Mouse (Mus musculus) CH12.LX (cell line): ENCODE measurements around the gene Csf1. TPM values are rescaled to one million over a fixed set of nuclear protein-coding genes. Genes with fewer than 3 reads are reported as not detected.

ENCODE experiments used
- DNase-seq: peaks from one replicate; pipeline ENCODE4 v3.0.0-alpha.2; 2013; ENCODE audit errors: extremely low read depth
- H3K27ac ChIP-seq: 2 replicates; pipeline ENCODE4 v1.5.1; 2012; ENCODE audit warnings: low read depth, mild to moderate bottlenecking, control low read depth, moderate library complexity; ENCODE audit not compliant: insufficient read depth
- H3K27me3 ChIP-seq: replicated peaks from 2 replicates; pipeline ENCODE3; 2012; ENCODE audit warnings: inconsistent platforms
- H3K36me3 ChIP-seq, 2 experiments: replicated peaks in 1 of 2; 2 replicates each; pipeline versions ENCODE3 to v1.6.1; 2012; ENCODE audit warnings: inconsistent platforms in 1 of 2, low read length in 1 of 2, mild to moderate bottlenecking in 1 of 2, mixed read lengths in 1 of 2, moderate library complexity in 1 of 2; ENCODE audit not compliant: control insufficient read depth in 1 of 2, insufficient read depth in 1 of 2
- H3K4me1 ChIP-seq, 2 experiments: 2 replicates each; pipeline ENCODE4 v1.6.1; 2012; ENCODE audit warnings: inconsistent platforms in 1 of 2, moderate library complexity in 1 of 2; ENCODE audit not compliant: insufficient read depth in 2 of 2, control insufficient read depth in 1 of 2
- H3K4me2 ChIP-seq: 2 replicates; pipeline ENCODE4 v1.6.1; 2012; ENCODE audit warnings: low read depth, mild to moderate bottlenecking, control low read depth; ENCODE audit not compliant: poor library complexity, insufficient read depth, severe bottlenecking
- H3K4me3 ChIP-seq, 3 experiments: fragments of 150-350 bp in 1 of 3; sonication (generic) in 1 of 3; replicated peaks in 1 of 3; 2 replicates each; pipeline versions ENCODE3 to v1.5.1; 2011 to 2012; ENCODE audit warnings: low read depth in 2 of 3, low read length in 2 of 3, mild to moderate bottlenecking in 2 of 3, moderate library complexity in 2 of 3, control low read depth in 1 of 3, improper control_type of control experiment in 1 of 3, inconsistent platforms in 1 of 3, mixed read lengths in 1 of 3; ENCODE audit not compliant: poor library complexity in 1 of 3
- H3K79me2 ChIP-seq: replicated peaks from 2 replicates; pipeline ENCODE4 v1.6.1; 2012; ENCODE audit warnings: mild to moderate bottlenecking, moderate library complexity; ENCODE audit not compliant: control insufficient read depth, poor library complexity, insufficient read depth, severe bottlenecking; ENCODE audit errors: extremely low read depth
- H3K9ac ChIP-seq: 2 replicates; pipeline ENCODE4 v1.6.1; 2012; ENCODE audit warnings: low read depth, mild to moderate bottlenecking, control low read depth, moderate library complexity; ENCODE audit not compliant: insufficient read depth
- H3K9me3 ChIP-seq: replicated peaks from 2 replicates; pipeline ENCODE3; 2012; ENCODE audit warnings: low read length, inconsistent platforms, mixed read lengths
- BHLHE40 ChIP-seq: IDR thresholded peaks from 2 replicates; pipeline ENCODE4 v1.6.1; 2011; ENCODE audit warnings: mild to moderate bottlenecking, low read depth, low read length, improper control_type of control experiment
- EP300 ChIP-seq: IDR thresholded peaks from 2 replicates; pipeline ENCODE4 v1.6.1; 2011; ENCODE audit warnings: low read length, improper control_type of control experiment
- ETS1 ChIP-seq: conservative IDR thresholded peaks from 2 replicates; pipeline ENCODE4 v1.6.1; 2012; ENCODE audit warnings: low read depth, mild to moderate bottlenecking, inconsistent platforms, low read length, improper control_type of control experiment, moderate library complexity
- HCFC1 ChIP-seq: IDR thresholded peaks from 2 replicates; pipeline ENCODE4 v1.6.1; 2012; ENCODE audit warnings: low read depth, mild to moderate bottlenecking, inconsistent platforms, low read length, improper control_type of control experiment
- KAT2A ChIP-seq: IDR thresholded peaks from 2 replicates; pipeline ENCODE4 v1.6.1; 2012; ENCODE audit warnings: low read length, improper control_type of control experiment, inconsistent platforms; ENCODE audit not compliant: insufficient replicate concordance
- NRF1 ChIP-seq: IDR thresholded peaks from 2 replicates; pipeline ENCODE4 v1.6.1; 2014; ENCODE audit warnings: low read depth, mild to moderate bottlenecking, inconsistent platforms, low read length, improper control_type of control experiment, moderate library complexity
- PAX5 ChIP-seq: IDR thresholded peaks from 2 replicates; pipeline ENCODE4 v1.6.1; 2012; ENCODE audit warnings: low read length, inconsistent platforms, mixed read lengths
- POLR2AphosphoS2 ChIP-seq: IDR thresholded peaks from 2 replicates; pipeline ENCODE4 v1.6.1; 2011; ENCODE audit warnings: low read depth, low read length, improper control_type of control experiment
- SIN3A ChIP-seq: IDR thresholded peaks from 2 replicates; pipeline ENCODE4 v1.6.1; 2012; ENCODE audit warnings: low read length, improper control_type of control experiment, inconsistent platforms
- TBP ChIP-seq: conservative IDR thresholded peaks from 2 replicates; pipeline ENCODE4 v1.6.1; 2011; ENCODE audit warnings: low read depth, low read length, improper control_type of control experiment
- USF2 ChIP-seq: conservative IDR thresholded peaks from 2 replicates; pipeline ENCODE4 v1.6.1; 2011; ENCODE audit warnings: low read depth, low read length, improper control_type of control experiment
- ZC3H11A ChIP-seq: IDR thresholded peaks from 2 replicates; pipeline ENCODE4 v1.6.1; 2012; ENCODE audit warnings: low read depth, mild to moderate bottlenecking, inconsistent platforms, low read length, improper control_type of control experiment
- ZKSCAN1 ChIP-seq: IDR thresholded peaks from 2 replicates; pipeline ENCODE4 v1.6.1; 2012; ENCODE audit warnings: low read depth, inconsistent platforms, low read length, improper control_type of control experiment, borderline replicate concordance
- ZMIZ1 ChIP-seq: IDR thresholded peaks from 2 replicates; pipeline ENCODE4 v1.6.1; 2012; ENCODE audit warnings: low read depth, mild to moderate bottlenecking, inconsistent platforms, low read length, improper control_type of control experiment
- dilution Hi-C: fragments of 300-500 bp; cut with MboI; formaldehyde crosslinking; loops from 2 replicates; pipeline ENCODE4 v1.14.3; 2020; ENCODE audit warnings: low sequenced_read_pairs; ENCODE audit not compliant: extremely low pct_unique_long_range_greater_than_20kb, extremely low pct_ligation_motif_present
- in situ Hi-C: fragments of 300-500 bp; cut with MboI; formaldehyde crosslinking; loops from 3 replicates; pipeline ENCODE4 v1.14.3; 2019; ENCODE audit warnings: low sequenced_read_pairs, low pct_ligation_motif_present, low pct_unique_long_range_greater_than_20kb, mixed read lengths
- polyA plus RNA-seq: library from polyadenylated mRNA; unstranded; fragments of >175 nt; gene quantifications from 2 replicates; pipeline ENCODE4 v1.2.1, GENCODE M21; 2012; ENCODE audit warnings: low read depth; ENCODE audit not compliant: insufficient read length
- total RNA-seq, 2 experiments: library from RNA; depleted of rRNA; stranded (reverse); fragments of 300-350 nt in 1 of 2; fragments of >200 nt in 1 of 2; gene quantifications; 2 replicates each; pipeline ENCODE4 v1.2.3; 2012 to 2014

The Csf1 gene
- total and polyA plus RNA-seq, 3 experiments: 2.5 to 17.4 (median 2.9) TPM

DNA sequence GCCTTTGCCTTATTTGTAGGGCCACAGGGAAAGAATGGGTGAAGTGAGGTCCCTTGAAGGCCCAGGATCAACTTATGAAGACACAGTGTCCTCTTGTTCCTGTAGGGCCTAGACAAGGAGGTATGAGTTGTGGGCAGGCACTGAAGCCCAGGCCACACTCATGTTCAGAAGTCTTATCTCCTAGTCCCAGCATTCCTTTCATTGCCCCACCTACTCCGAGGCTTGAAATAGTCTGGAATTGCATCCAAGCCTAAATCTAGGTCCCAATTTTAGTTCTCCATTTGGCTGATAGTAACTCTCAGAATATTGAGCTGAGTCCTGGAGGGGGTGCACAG is 55.9 kb downstream of the Csf1 start:
- Histone ChIP-seq H3K4me1 (peaks cover 7 to 43% of the 10 kb centered on the region in 2 experiments), H3K9me3 (no peaks in the 10 kb centered on the region), H3K79me2 (no peaks in the 10 kb centered on the region), H3K4me3 (no peak overlapping the region), H3K27me3 (no peaks in the 10 kb centered on the region), H3K36me3 (no peaks in the 10 kb centered on the region), H3K4me2 (no peak overlapping the region)
- dilution Hi-C loops: no loop called here
- no peak for TF ChIP-seq TBP
- no peak for TF ChIP-seq USF2
- no peak for TF ChIP-seq EP300
- no peak for TF ChIP-seq SIN3A
- TF ChIP-seq NRF1: no peak
- no peak for TF ChIP-seq HCFC1
- no peak for TF ChIP-seq ZMIZ1
- no peak for TF ChIP-seq BHLHE40
- TF ChIP-seq ZC3H11A: no peak
- no peak for TF ChIP-seq KAT2A
- TF ChIP-seq, all 38 proteins: peak for 0
- in situ Hi-C loops: loop anchor here (10.0 kb wide), 1 partner anchor 50 kb away; no protein-coding TSS in a partner anchor
- DNase-seq: no peak
- H3K9ac ChIP-seq: no peak overlapping the region
- no peak overlapping the region for H3K27ac ChIP-seq

DNA sequence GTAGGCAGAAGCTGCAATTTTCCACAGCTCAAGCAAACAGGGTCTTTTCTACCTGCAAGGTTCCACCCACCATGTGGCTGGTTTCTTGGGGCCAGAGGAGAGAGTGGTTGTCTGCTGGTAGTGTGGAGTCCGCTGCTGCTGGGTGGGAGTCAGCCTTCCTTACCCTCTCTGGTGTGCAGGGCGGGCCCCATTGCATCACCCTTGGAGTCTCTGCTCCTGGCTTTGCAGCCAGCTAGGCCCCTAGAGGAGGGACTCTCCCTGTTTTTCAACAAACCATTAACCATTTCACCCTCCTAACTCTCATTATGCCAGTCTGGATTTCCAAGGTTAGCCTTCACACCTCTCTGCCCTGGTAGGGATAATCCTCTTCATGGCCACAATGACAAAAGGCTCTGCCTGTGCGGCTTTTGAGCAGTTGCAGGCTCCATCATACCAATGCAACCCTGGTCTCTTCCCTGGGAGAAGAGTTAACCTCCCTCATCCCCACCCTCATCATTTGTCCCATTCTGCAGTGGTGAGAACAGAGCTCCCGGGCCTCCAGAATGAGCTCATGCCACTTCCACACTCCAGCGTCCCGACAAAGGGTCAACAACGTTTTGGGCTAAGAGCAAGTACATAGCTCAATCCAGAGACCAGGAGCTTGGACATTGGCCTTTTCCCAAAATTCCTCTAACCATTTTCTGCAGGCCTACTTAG is 56.4 kb downstream of the Csf1 start:
- Histone ChIP-seq H3K9ac (no peak overlapping the region), H3K27me3 (no peaks in the 10 kb centered on the region), H3K4me1 (peaks cover 7 to 43% of the 10 kb centered on the region in 2 experiments), H3K4me2 (no peak overlapping the region), H3K27ac (no peak overlapping the region), H3K4me3 (no peak overlapping the region), H3K36me3 (no peaks in the 10 kb centered on the region), H3K79me2 (no peaks in the 10 kb centered on the region), H3K9me3 (no peaks in the 10 kb centered on the region)
- dilution Hi-C loops (no loop called here), in situ Hi-C loops (loop anchor here (10.0 kb wide), 1 partner anchor 51 kb away; no protein-coding TSS in a partner anchor)
- DNase-seq: no peak
- no peak for TF ChIP-seq POLR2AphosphoS2
- no peak for TF ChIP-seq ETS1
- no peak for TF ChIP-seq PAX5
- TF ChIP-seq ZKSCAN1: no peak
- TF ChIP-seq NRF1: no peak
- TF ChIP-seq SIN3A: no peak
